Mouse (Mus musculus) adrenal gland, postnatal 14 days (tissue): ENCODE measurements around the gene Fdx1. TPM values are rescaled to one million over a fixed set of nuclear protein-coding genes. Genes with fewer than 3 reads are reported as not detected.

Experiments
- DNase-seq: peaks from one replicate; pipeline ENCODE4 v3.0.0; 2021; ENCODE audit warnings: mixed read lengths
- total RNA-seq: library from RNA; stranded (reverse); gene quantifications from 2 replicates; pipeline ENCODE4 v1.2.3, GENCODE M21; 2021

Fdx1 gene
- total RNA-seq, 1 experiment from 2014 or later, result 2,022 TPM

DNA sequence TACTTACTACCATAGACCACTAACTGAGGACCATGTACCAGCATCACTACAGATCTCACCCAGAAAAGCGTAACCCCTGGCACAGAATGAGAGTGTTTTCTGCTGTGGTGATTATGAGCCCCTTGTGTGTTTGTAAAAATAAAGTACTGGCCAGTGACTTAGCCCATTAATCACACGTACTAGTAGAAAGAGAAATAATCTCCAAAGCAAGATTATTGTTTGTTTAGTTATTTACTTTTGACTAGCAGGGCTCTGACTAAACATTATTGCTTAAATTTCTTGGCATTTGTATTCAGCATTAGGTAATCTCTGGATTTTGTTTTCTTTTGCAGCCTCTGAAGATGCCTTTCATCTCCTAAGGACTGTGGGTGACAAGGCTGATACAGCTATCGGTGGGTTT lies 55.1 kb downstream of the Fdx1 start:
- no peak for DNase-seq

DNA sequence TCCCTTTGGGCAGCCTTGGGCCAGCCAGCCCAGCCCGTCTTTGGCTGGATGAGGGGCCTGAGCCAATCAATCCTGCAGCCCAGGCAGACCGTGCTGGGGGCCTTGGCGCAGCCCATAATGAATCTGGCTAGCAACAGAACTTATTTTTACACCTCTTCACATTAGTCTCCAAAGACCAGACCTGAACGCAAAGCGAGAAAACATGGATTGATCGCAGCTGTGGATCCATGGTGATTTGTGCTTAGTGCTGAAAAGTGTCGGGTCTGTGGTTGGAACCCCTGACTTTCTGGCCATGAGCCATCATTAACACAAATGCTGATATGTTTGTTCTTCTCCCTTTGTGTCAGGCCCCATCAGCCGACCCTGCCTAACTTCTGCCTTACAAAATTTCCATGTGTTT lies 56.4 kb downstream of the Fdx1 start:
- DNase-seq, result no peak

Other genes starting within 250 kb of the Fdx1 start
- gene Arhgap20, start 198.2 kb downstream of the Fdx1 start, total RNA-seq, result 2.7 and 3.4 TPM in 2 replicates
- 122 and 131 TPM in 2 replicates for gene Rdx, start 83.6 kb upstream of the Fdx1 start, total RNA-seq
- 17.2 and 21.5 TPM in 2 replicates for gene Zc3h12c, start 205.0 kb upstream of the Fdx1 start, total RNA-seq